In genomic region chr5:37695773-37696172, GRCm38 (mm10) we compare ENCODE assay signal across 24 mouse cellular contexts. TPM values are rescaled to one million over a fixed set of nuclear protein-coding genes. Genes with fewer than 3 reads are reported as not detected.
DNase-seq lines count a peak whose midpoint lies in the region; ATAC-seq and TF ChIP-seq lines count a peak whose summit lies in the region.
"Had no signal": no experiment of that assay in that cellular context is flagged by ENCODE, and none has a peak within 500 bp of the region (broad histone marks: within the 10 kb centered on the region; RNA-seq: fewer than 3 reads in every experiment).

No protein-coding gene starts in this region.

- no peak overlapping the region for H3K9ac ChIP-seq in neural tube, embryonic 15.5 days (replicated peaks)
- no peak overlapping the region for H3K9ac ChIP-seq in forebrain, embryonic 16.5 days (replicated peaks; ENCODE audit: low read depth, low read length)
- no peak overlapping the region for H3K9ac ChIP-seq in midbrain, postnatal 0 days (replicated peaks; ENCODE audit: low read length, poor library complexity, severe bottlenecking)
- H3K9ac ChIP-seq: embryonic facial prominence, embryonic 15.5 days; limb, embryonic 13.5 days; liver, embryonic 13.5 days; lung, embryonic 14.5 days had no signal

- no peaks in the 10 kb centered on the region for H3K9me3 ChIP-seq in neural tube, embryonic 15.5 days (replicated peaks)
- H3K9me3 ChIP-seq in forebrain, embryonic 16.5 days (ENCODE audit: control insufficient read depth, low read length), result no peaks in the 10 kb centered on the region
- no peaks in the 10 kb centered on the region for H3K9me3 ChIP-seq in midbrain, postnatal 0 days (ENCODE audit: low read length)
- H3K9me3 ChIP-seq: embryonic facial prominence, embryonic 15.5 days; limb, embryonic 13.5 days; liver, embryonic 13.5 days had no signal

- H3K4me3 ChIP-seq in neural tube, embryonic 15.5 days (replicated peaks), result no peak overlapping the region
- H3K4me3 ChIP-seq in forebrain, embryonic 16.5 days (replicated peaks; ENCODE audit: low read length), result no peak overlapping the region
- no peak overlapping the region for H3K4me3 ChIP-seq in midbrain, postnatal 0 days (ENCODE audit: low read depth, low read length)
- H3K4me3 ChIP-seq: embryonic facial prominence, embryonic 15.5 days; heart, adult 2 months; limb, embryonic 13.5 days; liver, embryonic 13.5 days; myocyte had no signal

- 16% methylated on average over 4 of the region's 4 CpGs for WGBS in neural tube, embryonic 15.5 days
- 7% methylated on average over 4 of the region's 4 CpGs for WGBS in forebrain, embryonic 16.5 days
- 20% methylated on average over 4 of the region's 4 CpGs for whole genome bisulfite sequencing in midbrain, postnatal 0 days

- ATAC-seq in neural tube, embryonic 15.5 days (ENCODE audit: low FRiP score), result no peak
- peak; percentile 54 for ATAC-seq in forebrain, embryonic 16.5 days
- ATAC-seq in midbrain, postnatal 0 days (ENCODE audit: low FRiP score), result no peak
- ATAC-seq: intestine, embryonic 16.5 days; Patski had no signal

- H3K4me1 ChIP-seq in neural tube, embryonic 15.5 days, result peaks cover 16% of the 10 kb centered on the region
- peaks cover 17% of the 10 kb centered on the region; the same call in 1 of the 2 replicates for H3K4me1 ChIP-seq in forebrain, embryonic 16.5 days (replicated peaks; ENCODE audit: control insufficient read depth, insufficient read depth, low read length)
- no peaks in the 10 kb centered on the region for H3K4me1 ChIP-seq in midbrain, postnatal 0 days (ENCODE audit: insufficient read depth, low read length)
- H3K4me1 ChIP-seq: liver, embryonic 13.5 days had no signal

- no peak for DNase-seq in neural tube, embryonic 10.5 days (ENCODE audit: extremely low spot score, low spot score)
- peak; percentile 38 for DNase-seq in embryo, embryonic 10.5 days (ENCODE audit: low spot score)
- DNase-seq in midbrain, postnatal 0 days (ENCODE audit: low spot score), result peak; percentile 24
- DNase-seq in urinary bladder, postnatal 14 days (ENCODE audit: low spot score), result no peak
- no peak for DNase-seq in adrenal gland, adult 2 months
- DNase-seq in right cerebral cortex, postnatal 10 days (ENCODE audit: low spot score in 2 of 2), result no peak
- DNase-seq: cerebellum, adult 9-11 months; gastrocnemius, postnatal 14 days; heart, adult 2 months; liver, embryonic 13.5 days; lung, embryonic 14.5 days; lung, postnatal 36 days; thymus, adult 2 months had no signal

- peak overlapping the region; percentile 33; the same call in 1 of the 2 replicates for H3K27ac ChIP-seq in neural tube, embryonic 15.5 days (replicated peaks)
- no peak overlapping the region for H3K27ac ChIP-seq in forebrain, embryonic 16.5 days (ENCODE audit: low read length)
- no peak overlapping the region for H3K27ac ChIP-seq in midbrain, postnatal 0 days (ENCODE audit: low read depth, low read length)
- H3K27ac ChIP-seq: embryonic facial prominence, embryonic 15.5 days; heart, adult 2 months; limb, embryonic 13.5 days; liver, embryonic 13.5 days had no signal

- H3K36me3 ChIP-seq in neural tube, embryonic 15.5 days, result no peaks in the 10 kb centered on the region
- H3K36me3 ChIP-seq in forebrain, embryonic 16.5 days (ENCODE audit: control insufficient read depth, insufficient read depth), result no peaks in the 10 kb centered on the region
- H3K36me3 ChIP-seq in midbrain, postnatal 0 days (ENCODE audit: insufficient read depth, low read length), result no peaks in the 10 kb centered on the region
- H3K36me3 ChIP-seq: embryonic facial prominence, embryonic 15.5 days; limb, embryonic 13.5 days; liver, embryonic 13.5 days had no signal

- TF ChIP-seq CTCF in midbrain, postnatal 0 days (IDR thresholded peaks at IDR 0.05), result no peak

- H3K27me3 ChIP-seq in neural tube, embryonic 15.5 days (replicated peaks), result no peaks in the 10 kb centered on the region
- H3K27me3 ChIP-seq in forebrain, embryonic 16.5 days (replicated peaks; ENCODE audit: control insufficient read depth, insufficient read depth, low read length), result no peaks in the 10 kb centered on the region
- H3K27me3 ChIP-seq in midbrain, postnatal 0 days (ENCODE audit: insufficient read depth, low read length), result no peaks in the 10 kb centered on the region
- H3K27me3 ChIP-seq: embryonic facial prominence, embryonic 15.5 days; liver, embryonic 13.5 days had no signal

- no peak overlapping the region for H3K4me2 ChIP-seq in neural tube, embryonic 15.5 days
- H3K4me2 ChIP-seq in forebrain, embryonic 16.5 days (ENCODE audit: low read length), result no peak overlapping the region
- no peak overlapping the region for H3K4me2 ChIP-seq in midbrain, postnatal 0 days (ENCODE audit: low read depth, low read length, poor library complexity, severe bottlenecking)
- H3K4me2 ChIP-seq: embryonic facial prominence, embryonic 15.5 days; limb, embryonic 13.5 days; liver, embryonic 13.5 days; lung, embryonic 14.5 days had no signal

RNA-seq across cellular contexts. Expression of gene Stk32b, which starts 21.2 kb away (rescaled TPM):
- 32.7 and 36.5 TPM in 2 replicates for polyA plus RNA-seq in neural tube, embryonic 15.5 days (2015; fragmentation: Nextera tagmentation; extraction: Ambion mirVana)
- 19.2 and 23.6 TPM in 2 replicates for polyA plus RNA-seq in forebrain, embryonic 16.5 days (2015; fragmentation: Nextera tagmentation; extraction: Ambion mirVana)
- 28.5 and 39.3 TPM in 2 replicates for total RNA-seq in midbrain, postnatal 0 days (2014; rRNA removed)
- 30.6 and 31.4 TPM in 2 replicates for polyA plus RNA-seq in midbrain, postnatal 0 days (2015; fragmentation: Nextera tagmentation; extraction: Ambion mirVana)
- under 1 TPM; 0.21 to 0.29 TPM for total RNA-seq in adrenal gland, adult 2 months (2021)
- 0.18 and 0.44 TPM in 2 replicates for polyA plus RNA-seq in adrenal gland, adult 2 months (2012; rRNA removed)
- total RNA-seq: hematopoietic stem cell, adult 5-6 weeks; megakaryocyte-erythroid progenitor cell, adult 5-6 weeks had no signal
- polyA plus RNA-seq: large intestine, adult 2 months; myocyte had no signal

RNA-seq across cellular contexts. Expression of gene Cytl1, which starts 39.5 kb away (rescaled TPM):
- polyA plus RNA-seq in neural tube, embryonic 15.5 days (2015; fragmentation: Nextera tagmentation; extraction: Ambion mirVana), result 2.4 and 4.9 TPM in 2 replicates
- polyA plus RNA-seq in forebrain, embryonic 16.5 days (2015; fragmentation: Nextera tagmentation; extraction: Ambion mirVana), result 1.4 TPM in 1 of 2 replicates, not detected in the other
- 1.1 TPM in 1 of 2 replicates, not detected in the other for total RNA-seq in midbrain, postnatal 0 days (2014; rRNA removed)
- 0.17 and 1.1 TPM in 2 replicates for polyA plus RNA-seq in midbrain, postnatal 0 days (2015; fragmentation: Nextera tagmentation; extraction: Ambion mirVana)
- 1 to 10 TPM; 2.0 to 5.4 TPM for total RNA-seq in adrenal gland, adult 2 months (2021)
- polyA plus RNA-seq in adrenal gland, adult 2 months (2012; rRNA removed), result 2.9 and 4.5 TPM in 2 replicates
- total RNA-seq: hematopoietic stem cell, adult 5-6 weeks; megakaryocyte-erythroid progenitor cell, adult 5-6 weeks; neutrophil, adult 5-6 weeks had no signal
- polyA plus RNA-seq: liver, embryonic 13.5 days; myocyte; Patski had no signal

Comparison
In these comparisons a context has a peak if more than half of its experiments do, and no peak if none do; other contexts are left out.
1. DNase-seq: peak in embryo, embryonic 10.5 days (single experiment) and midbrain, postnatal 0 days (single experiment); none in neural tube, embryonic 10.5 days (single experiment), urinary bladder, postnatal 14 days (single experiment), adrenal gland, adult 2 months (single experiment) and right cerebral cortex, postnatal 10 days (0 of 2).
2. RNA of gene Stk32b, which starts 21.2 kb away (polyA plus RNA-seq): 32.7 to 36.5 TPM in neural tube, embryonic 15.5 days, 30.6 to 31.4 TPM in midbrain, postnatal 0 days and 19.2 to 23.6 TPM in forebrain, embryonic 16.5 days; 0.18 to 0.44 TPM in adrenal gland, adult 2 months; every median in the first group is over 10 times any median in the second.